Mouse (Mus musculus): Measurements from ENCODE around the gene Rspry1.

Rspry1 gene

DNA sequence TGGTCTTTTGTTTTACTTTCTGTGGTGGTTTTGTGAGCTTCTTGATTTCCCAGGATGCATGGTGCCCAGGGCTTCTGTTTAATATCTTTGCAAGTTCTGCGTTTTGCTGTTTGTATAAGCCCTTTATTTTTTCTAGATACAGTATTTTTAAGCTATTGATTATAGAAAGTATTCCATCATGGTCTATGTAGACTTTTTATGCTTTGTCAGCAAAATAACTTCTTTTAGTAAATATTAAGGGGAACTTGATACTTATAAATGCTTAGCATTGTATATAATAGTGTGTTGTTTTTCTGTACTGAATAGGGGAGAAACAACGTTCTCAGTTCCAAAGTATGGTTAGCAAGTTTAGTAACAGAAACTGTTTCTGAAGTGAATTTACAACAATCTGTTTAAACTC lies 2.3 kb downstream of the Rspry1 start:
- DNase-seq (ENCODE audit: low spot score) = no peak

DNA sequence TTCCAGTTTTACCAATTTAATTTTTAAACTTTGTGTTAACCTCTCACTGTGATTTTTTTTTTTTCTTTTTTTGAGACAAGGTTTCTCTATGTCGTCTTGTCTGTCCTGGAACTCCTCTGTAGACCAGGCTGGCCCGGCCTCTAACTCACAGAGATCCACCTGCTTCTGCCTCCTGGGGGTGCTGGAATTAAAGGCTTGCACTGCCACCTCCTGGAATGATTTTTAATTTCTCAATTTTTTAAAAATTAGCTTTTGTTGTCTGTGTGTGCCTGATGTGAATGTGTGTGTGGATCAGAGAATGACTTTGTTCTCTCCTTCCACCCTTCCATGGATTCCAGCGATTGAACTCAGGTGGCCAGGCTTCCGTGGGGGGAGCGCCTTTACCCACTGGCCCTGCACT lies 5.3 kb downstream of the Rspry1 start:
- DNase-seq (ENCODE audit: low spot score) = no peak

- no peak for DNase-seq (ENCODE audit: low spot score)
These were observed 23.1 kb downstream of the Rspry1 start for GRCm38 (mm10) chr8:94624885-94625284.

- DNase-seq (ENCODE audit: low spot score) = no peak
These were observed 31.9 kb downstream of the Rspry1 start for GRCm38 (mm10) chr8:94633564-94634194.

- DNase-seq (ENCODE audit: low spot score) = no peak
These were observed 32.5 kb downstream of the Rspry1 start for GRCm38 (mm10) chr8:94634211-94634610.

DNA sequence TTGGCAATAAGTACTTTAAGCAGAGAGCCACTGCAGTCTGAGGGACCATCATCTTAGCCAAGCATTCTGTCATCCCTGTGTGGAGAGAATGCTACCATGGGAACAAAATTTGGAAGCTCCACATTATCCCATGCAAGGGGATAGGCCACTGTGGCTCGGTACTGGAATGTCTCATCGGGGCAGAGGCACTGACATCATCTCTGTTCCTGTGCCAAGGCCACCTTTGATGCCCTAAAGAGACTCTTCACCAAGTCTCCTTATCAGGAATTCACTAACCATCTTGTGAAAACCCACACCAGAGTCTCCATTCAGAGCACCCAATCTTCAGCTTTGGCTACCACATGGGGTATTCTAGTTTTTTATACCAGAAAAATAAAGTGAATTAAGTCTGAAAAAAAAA lies 39.4 kb downstream of the Rspry1 start:
- DNase-seq (ENCODE audit: low spot score) = no peak

- no peak for DNase-seq (ENCODE audit: low spot score)
These were observed 40.2 kb downstream of the Rspry1 start for GRCm38 (mm10) chr8:94641938-94642337.

GRCm38 (mm10) chr8:94645202-94645601 lies 43.5 kb downstream of the Rspry1 start:
- no peak for DNase-seq (ENCODE audit: low spot score)

GRCm38 (mm10) chr8:94646165-94646564 lies 44.4 kb downstream of the Rspry1 start:
- no peak for DNase-seq (ENCODE audit: low spot score)

DNA sequence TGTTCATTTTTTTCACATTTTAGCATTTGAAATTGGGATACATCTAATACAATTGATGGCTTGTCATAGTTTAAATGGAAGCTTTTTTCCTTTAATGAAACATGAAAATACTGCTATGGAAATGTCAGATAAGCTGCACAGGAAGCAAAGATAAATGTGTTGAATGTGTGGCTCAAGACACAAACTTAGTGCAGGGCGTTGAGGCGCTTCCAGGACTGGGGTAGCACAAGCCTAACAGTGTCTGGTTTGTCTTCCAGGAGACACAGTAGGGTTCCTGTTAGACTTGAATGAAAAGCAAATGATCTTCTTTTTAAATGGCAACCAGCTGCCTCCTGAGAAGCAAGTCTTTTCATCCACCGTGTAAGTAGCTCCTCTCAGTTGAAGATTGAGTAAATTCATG lies 47.8 kb downstream of the Rspry1 start:
- DNase-seq (ENCODE audit: low spot score) = no peak

DNA sequence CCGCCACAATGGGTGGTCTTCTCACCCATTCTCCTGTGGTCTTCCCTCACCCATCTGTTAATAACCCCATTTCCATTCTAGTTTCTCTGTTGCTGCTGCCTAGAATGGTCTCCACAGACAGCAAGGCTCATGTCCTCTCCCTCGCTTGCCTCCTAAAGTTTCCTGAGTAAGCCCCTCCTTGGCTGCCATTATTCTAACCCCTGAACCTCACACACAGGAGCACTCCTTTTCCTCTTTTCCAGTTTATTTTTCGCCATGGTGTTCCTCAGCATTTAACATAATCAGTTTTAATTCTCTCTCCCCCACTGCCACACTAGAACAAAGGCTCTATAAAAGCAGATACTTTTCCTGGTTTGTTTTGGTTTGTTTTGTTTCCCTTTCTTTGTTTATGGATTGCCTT lies 51.2 kb downstream of the Rspry1 start:
- DNase-seq (ENCODE audit: low spot score) = no peak

- DNase-seq (ENCODE audit: low spot score) = no peak
These were observed 53.3 kb downstream of the Rspry1 start for GRCm38 (mm10) chr8:94654994-94655393.

GRCm38 (mm10) chr8:94658031-94658430 lies 56.3 kb downstream of the Rspry1 start:
- DNase-seq (ENCODE audit: low spot score) = no peak

- no peak for DNase-seq (ENCODE audit: low spot score)
These were observed 58.7 kb downstream of the Rspry1 start for GRCm38 (mm10) chr8:94660418-94660817.

DNA sequence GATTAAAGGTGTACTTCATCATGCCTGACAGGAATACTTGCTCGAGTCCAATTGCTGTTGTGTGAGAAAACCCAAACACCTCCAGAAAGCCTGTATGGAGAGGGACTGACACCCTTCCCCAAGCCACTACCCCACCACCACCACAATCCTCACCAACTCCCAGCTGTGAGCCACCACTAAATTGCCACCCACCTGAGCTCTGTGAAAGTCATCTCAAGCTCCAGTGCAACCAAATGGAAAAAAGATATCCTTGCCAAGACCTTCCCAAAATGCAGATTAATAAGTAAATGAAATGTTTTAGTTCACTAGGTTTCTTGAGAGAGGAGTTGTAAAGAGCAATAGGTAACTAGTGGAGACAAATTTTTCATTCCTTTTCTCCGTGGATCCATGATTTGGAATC lies 63.0 kb downstream of the Rspry1 start:
- DNase-seq (ENCODE audit: low spot score) = no peak

DNA sequence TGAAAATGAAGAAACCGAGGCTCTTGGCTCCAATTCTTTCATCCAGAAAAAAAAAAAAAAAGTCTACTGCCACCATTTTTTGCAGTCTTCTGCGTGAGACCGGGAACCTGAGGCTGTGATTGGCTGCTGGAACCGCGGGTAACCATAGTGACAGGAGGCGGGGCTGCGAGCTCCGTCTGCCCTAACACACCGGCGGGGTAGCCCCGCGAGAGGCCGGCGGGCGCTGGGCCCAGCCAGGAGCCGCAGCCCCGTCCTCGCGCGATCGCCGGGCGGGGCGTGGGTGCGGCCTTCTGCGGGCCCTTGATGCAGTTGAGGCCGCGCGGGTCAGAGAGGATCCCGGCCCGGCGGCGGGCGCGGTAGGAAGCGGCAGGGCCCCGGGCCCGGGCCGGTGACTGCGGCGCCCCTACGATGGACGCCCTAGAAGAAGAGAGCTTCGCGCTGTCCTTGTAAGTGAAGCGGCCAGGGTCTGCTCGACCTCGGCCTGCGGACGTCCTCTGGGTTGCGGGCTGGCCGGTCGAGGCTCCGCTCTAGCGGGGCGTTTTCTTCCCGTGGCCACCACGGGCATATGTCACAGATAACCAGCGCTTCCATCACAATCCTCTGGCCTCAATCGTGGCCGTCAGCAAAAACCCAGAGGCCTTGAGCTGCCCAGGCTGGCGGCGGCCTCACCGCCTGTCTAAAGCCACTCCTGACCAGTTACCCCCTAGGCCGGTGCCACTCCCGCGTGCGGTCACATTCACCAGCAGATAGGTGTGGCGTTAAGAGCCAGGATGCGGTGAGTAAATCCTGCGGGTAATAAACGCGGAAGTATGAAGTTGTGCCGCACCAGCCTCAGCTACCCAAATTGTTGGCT lies 64.9 kb downstream of the Rspry1 start, which contains the start of gene Arl2bp:
Gene Arl2bp (plus strand): TSS at position 145 of the 853 bp plus-strand sequence.
- DNase-seq (ENCODE audit: low spot score) = peak; percentile 82

DNA sequence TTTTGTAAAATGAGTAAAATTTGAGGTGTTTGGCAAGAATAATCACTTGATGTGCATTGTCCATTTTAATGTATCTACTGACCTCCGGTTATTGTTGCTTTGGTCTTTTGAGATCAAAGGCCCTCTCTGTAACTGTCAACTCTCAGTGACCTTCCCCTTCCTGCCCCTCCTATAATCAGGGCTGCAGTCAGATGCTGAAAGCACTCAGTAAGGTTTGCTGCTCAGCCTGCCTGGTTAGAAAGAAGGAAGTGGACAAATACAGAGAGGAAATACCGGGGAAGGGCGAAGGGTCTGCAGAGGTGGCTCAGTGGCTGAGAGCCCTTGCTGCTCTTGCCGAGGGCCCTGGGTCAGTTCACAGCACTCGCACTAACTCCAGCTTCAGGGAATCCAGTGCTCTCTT lies 72.6 kb downstream of the Rspry1 start:
- DNase-seq (ENCODE audit: low spot score) = no peak

DNA sequence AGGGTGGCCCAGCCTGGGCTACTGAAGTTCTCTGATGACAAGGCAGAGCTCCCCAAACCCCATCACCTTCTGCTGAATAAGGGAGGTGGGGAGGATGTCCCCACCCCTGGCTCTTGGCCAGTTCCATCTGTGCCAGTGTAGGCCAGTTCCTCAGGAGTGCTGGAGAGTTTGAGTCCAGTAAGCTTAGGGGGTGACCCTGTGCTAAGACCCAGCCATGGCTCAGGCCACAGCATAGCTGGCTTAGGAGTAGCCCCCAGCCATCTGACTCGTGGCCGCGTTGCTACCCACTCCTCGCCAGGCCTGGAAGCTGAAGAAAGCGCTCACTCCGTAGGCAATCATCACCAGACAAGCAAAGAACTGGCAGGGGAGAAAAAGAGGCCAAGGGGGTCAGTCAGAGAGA lies 74.2 kb downstream of the Rspry1 start:
- no peak for DNase-seq (ENCODE audit: low spot score)

DNA sequence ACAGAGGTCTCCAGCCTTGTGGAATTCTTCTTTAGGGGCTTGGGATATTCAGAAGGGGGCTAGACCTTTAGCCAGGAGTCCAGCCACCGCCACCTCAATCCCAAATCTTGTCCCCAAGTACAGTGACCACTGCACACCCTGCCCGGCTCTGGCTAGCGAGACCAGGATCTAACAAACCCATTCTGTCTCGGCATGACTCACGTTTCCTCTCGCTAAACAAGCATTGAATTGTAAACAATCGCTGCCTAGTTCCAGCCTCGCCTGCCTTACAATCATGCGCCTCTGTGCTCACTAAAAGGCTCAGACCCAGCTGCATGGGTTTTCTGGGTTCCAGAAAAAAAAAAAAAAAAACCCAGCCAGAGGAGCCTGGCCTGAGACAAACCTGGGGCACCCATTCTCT lies 76.8 kb downstream of the Rspry1 start:
- DNase-seq (ENCODE audit: low spot score) = no peak

DNA sequence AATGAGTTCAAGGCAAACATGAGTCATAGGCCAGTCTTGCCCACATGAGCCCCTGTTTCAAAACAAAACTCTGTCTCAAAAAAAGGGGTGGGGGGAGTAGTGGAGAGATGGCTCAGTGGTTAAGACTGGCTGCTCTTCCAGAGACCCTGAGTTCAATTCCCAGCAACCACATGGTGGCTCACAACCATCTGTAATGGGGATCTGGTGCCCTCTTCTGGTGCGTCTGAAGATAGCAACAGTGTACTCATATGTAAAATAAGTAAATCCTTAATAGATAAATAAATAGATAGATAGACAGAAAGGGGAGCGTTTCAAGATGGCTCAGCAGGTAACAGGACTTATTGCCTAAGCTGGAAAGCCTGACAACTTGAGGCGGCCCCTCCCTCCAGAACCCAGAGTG lies 78.7 kb downstream of the Rspry1 start:
- DNase-seq (ENCODE audit: low spot score) = no peak

- no peak for DNase-seq (ENCODE audit: low spot score)
These were observed 81.2 kb downstream of the Rspry1 start for GRCm38 (mm10) chr8:94682732-94683524.

GRCm38 (mm10) chr8:94684287-94684686 lies 82.5 kb downstream of the Rspry1 start:
- no peak for DNase-seq (ENCODE audit: low spot score)

- no peak for DNase-seq (ENCODE audit: low spot score)
These were observed 84.2 kb downstream of the Rspry1 start for GRCm38 (mm10) chr8:94685953-94686352.
